Mouse (Mus musculus): ENCODE measurements around the gene Zfyve1. TPM values are rescaled to one million over a fixed set of nuclear protein-coding genes. Genes with fewer than 3 reads are reported as not detected.
A peak's percentile ranks its signal among the peaks of the same experiment; 100 is the strongest.

The Zfyve1 gene
- polyA plus RNA-seq, 1 experiment from 2014 or later: 24.8 TPM

GRCm38 (mm10) chr12:83534190-83534589 is 62.8 kb downstream of the Zfyve1 start:
- Histone ChIP-seq H3K4me1 (replicated peaks) (peaks cover 9% of the 10 kb centered on the region), H3K4me2 (no peak overlapping the region), H3K4me3 (no peak overlapping the region), H3K27ac (replicated peaks) (no peak overlapping the region), H3K36me3 (peaks cover 50% of the 10 kb centered on the region), H3K9me3 (no peaks in the 10 kb centered on the region), H3K27me3 (no peaks in the 10 kb centered on the region), H3K9ac (no peak overlapping the region)
- 92% methylated on average over 3 of the region's 3 CpGs for WGBS
- no peak for ATAC-seq (ENCODE audit: low FRiP score, low read depth)

DNA sequence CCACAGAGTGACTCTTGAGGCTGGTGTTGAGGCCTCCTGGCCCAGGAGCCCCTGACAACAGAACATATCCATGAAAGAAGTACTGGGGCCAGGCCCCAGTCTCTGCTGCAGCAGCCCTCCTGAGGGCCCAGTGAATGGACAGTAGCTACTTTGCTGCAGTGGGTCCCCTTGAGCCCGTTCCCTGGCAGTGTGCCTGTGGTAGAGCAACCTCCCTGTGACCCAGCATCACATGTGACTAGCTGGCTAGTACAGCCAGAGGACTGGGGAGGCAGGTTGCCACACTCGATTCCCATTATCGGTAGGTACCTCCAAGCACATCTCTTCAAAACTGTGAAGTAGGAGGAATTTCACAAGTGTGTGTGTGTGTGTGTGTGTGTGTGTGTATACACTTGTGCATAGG is 64.1 kb downstream of the Zfyve1 start:
- no peak overlapping the region for H3K4me3 ChIP-seq
- H3K4me2 ChIP-seq: no peak overlapping the region
- H3K9me3 ChIP-seq: no peaks in the 10 kb centered on the region
- H3K27me3 ChIP-seq: no peaks in the 10 kb centered on the region
- no peak overlapping the region for H3K9ac ChIP-seq
- 82% methylated on average over 3 of the region's 3 CpGs for WGBS
- H3K4me1 ChIP-seq (replicated peaks): peaks cover 9% of the 10 kb centered on the region
- H3K36me3 ChIP-seq: peaks cover 40% of the 10 kb centered on the region
- no peak overlapping the region for H3K27ac ChIP-seq (replicated peaks)
- no peak for ATAC-seq (ENCODE audit: low FRiP score, low read depth)

DNA sequence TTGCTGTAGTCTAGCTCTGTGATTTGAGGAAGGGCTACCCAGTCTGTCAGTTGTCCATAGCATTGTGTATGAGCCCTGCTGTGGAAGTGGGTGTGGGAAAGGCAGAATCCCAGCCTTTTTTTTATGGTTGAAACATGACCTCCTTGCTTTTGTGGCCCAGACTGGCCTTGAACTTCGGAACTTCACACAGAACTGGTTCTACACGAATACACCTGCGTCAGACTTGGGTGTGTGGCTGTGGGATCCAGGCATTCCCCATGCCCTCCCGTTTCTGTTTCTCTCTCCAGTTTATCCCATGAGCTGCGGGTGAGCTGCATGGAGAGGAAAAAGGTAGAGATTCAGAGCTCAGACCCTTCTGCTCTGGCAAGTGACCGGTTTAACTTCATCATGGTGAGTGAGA is 65.0 kb downstream of the Zfyve1 start:
- 93% methylated on average over 6 of the region's 6 CpGs for WGBS
- Histone ChIP-seq H3K4me2 (no peak overlapping the region), H3K27me3 (no peaks in the 10 kb centered on the region), H3K9ac (no peak overlapping the region), H3K36me3 (peaks cover 32% of the 10 kb centered on the region), H3K4me1 (replicated peaks) (peaks cover 9% of the 10 kb centered on the region), H3K27ac (replicated peaks) (no peak overlapping the region), H3K4me3 (no peak overlapping the region), H3K9me3 (no peaks in the 10 kb centered on the region)
- ATAC-seq (ENCODE audit: low FRiP score, low read depth): no peak

- Histone ChIP-seq H3K4me3 (no peak overlapping the region), H3K9ac (no peak overlapping the region), H3K36me3 (peaks cover 27% of the 10 kb centered on the region), H3K4me1 (replicated peaks) (no peaks in the 10 kb centered on the region), H3K27me3 (no peaks in the 10 kb centered on the region), H3K27ac (replicated peaks) (no peak overlapping the region), H3K9me3 (no peaks in the 10 kb centered on the region), H3K4me2 (no peak overlapping the region)
- 91% methylated on average over 5 of the region's 5 CpGs for WGBS
- ATAC-seq (ENCODE audit: low FRiP score, low read depth): no peak
Measured at GRCm38 (mm10) chr12:83528665-83529064, 68.4 kb downstream of the Zfyve1 start.

GRCm38 (mm10) chr12:83527816-83528215 is 69.2 kb downstream of the Zfyve1 start:
- H3K9me3 ChIP-seq: no peaks in the 10 kb centered on the region
- no peaks in the 10 kb centered on the region for H3K27me3 ChIP-seq
- 58% methylated on average over 6 of the region's 6 CpGs for WGBS
- peaks cover 5% of the 10 kb centered on the region; the same call in 1 of the 2 replicates for H3K4me1 ChIP-seq (replicated peaks)
- peaks cover 19% of the 10 kb centered on the region for H3K36me3 ChIP-seq
- H3K9ac ChIP-seq: no peak overlapping the region
- ATAC-seq (ENCODE audit: low FRiP score, low read depth): no peak
- no peak overlapping the region for H3K4me2 ChIP-seq
- no peak overlapping the region for H3K4me3 ChIP-seq
- no peak overlapping the region for H3K27ac ChIP-seq (replicated peaks)

DNA sequence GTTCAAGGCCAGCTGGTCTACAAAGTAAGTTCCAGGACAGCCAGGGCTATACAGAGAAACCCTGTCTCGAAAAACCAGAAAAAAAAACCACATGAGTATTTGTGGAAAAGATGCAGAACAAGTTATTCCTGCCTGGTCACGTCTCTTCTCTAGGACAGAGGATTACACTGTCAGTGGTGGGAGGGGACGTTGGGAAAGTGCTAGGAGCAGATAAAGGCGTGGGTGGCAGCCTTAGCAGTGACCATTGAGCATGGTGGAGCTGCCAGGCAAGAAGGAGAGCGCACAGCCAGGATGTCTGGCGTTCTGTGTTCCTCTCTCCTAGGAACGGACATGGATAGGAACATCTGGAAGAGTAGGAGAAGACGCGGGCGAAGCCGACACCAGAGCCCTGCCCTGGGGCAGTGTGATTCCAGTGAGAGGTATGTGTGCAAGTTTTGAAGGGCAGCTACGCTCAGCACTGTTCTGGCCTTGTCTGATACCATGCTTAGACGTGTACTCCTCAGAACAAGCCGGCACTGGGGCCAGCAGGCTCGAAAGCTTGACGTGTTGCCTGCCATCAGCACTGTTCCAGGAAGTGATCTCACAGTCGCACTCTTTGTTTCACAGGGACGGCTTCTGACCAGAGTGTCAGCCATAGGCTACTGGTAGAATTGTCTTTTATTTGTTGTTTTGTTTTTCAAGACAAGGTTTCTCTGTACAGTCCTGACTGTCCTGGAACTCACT is 71.0 kb downstream of the Zfyve1 start:
- peaks cover 21% of the 10 kb centered on the region for H3K4me1 ChIP-seq (replicated peaks)
- no peak overlapping the region for H3K4me2 ChIP-seq
- 0 out of 2 replicates have a peak, but pooled peaks cover 9% of the 10 kb centered on the region for H3K36me3 ChIP-seq
- no peaks in the 10 kb centered on the region for H3K9me3 ChIP-seq
- no peak for ATAC-seq (ENCODE audit: low FRiP score, low read depth)
- no peak overlapping the region for H3K27ac ChIP-seq (replicated peaks)
- 86% methylated on average over 18 of the region's 18 CpGs for whole genome bisulfite sequencing
- H3K4me3 ChIP-seq: no peak overlapping the region
- no peaks in the 10 kb centered on the region for H3K27me3 ChIP-seq
- H3K9ac ChIP-seq: no peak overlapping the region

DNA sequence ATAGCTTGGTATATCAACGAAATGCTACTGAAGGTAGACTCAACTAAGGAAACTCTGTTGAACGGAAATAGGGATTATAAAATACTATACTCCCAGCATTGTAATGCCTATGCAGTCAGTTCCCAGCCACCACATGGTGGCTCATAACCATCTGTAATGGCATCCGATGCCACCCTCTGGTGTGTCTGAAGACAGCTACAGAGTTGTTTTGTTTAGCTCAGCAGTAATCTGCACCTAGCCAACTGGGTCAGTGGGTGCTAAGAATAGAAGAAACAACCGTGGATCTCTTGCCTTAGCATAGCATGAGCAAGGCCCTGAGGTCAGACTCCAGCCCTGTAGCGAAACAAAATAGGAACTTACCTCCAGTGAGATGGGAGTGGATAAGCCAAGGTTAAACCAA is 72.7 kb downstream of the Zfyve1 start:
- Histone ChIP-seq H3K4me1 (replicated peaks) (peaks cover 24% of the 10 kb centered on the region), H3K36me3 (0 out of 2 replicates have a peak, but pooled peaks cover 3% of the 10 kb centered on the region), H3K27me3 (no peaks in the 10 kb centered on the region), H3K9me3 (no peaks in the 10 kb centered on the region), H3K27ac (replicated peaks) (no peak overlapping the region), H3K9ac (no peak overlapping the region), H3K4me3 (no peak overlapping the region), H3K4me2 (no peak overlapping the region)
- 80% methylated on average over 5 of the region's 5 CpGs for WGBS
- no peak for ATAC-seq (ENCODE audit: low FRiP score, low read depth)

DNA sequence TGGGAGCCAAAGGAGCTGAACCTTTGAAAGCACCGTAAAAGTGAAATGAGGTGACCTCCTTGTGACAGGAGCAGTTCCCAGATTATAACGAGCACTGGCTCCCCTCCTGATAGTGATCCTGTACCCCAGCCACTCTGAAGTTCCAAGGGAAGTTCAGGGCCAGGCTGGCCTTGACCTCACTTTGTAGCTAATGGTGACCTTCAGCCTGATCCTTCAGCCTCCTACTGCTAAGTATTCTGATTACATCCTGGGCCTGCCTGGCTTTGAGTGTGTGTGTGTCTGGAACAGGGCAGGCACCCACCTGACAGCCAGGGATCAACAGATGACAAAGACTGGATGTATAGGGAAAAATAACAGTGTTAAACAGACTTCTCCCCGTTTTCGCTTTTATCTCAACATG is 73.1 kb downstream of the Zfyve1 start:
- Histone ChIP-seq H3K27ac (replicated peaks) (no peak overlapping the region), H3K4me1 (replicated peaks) (peaks cover 24% of the 10 kb centered on the region), H3K9me3 (no peaks in the 10 kb centered on the region), H3K4me3 (no peak overlapping the region), H3K27me3 (no peaks in the 10 kb centered on the region), H3K9ac (no peak overlapping the region), H3K4me2 (no peak overlapping the region), H3K36me3 (0 out of 2 replicates have a peak, but pooled peaks cover 3% of the 10 kb centered on the region)
- no peak for ATAC-seq (ENCODE audit: low FRiP score, low read depth)
- WGBS: 90% methylated on average over 4 of the region's 4 CpGs

DNA sequence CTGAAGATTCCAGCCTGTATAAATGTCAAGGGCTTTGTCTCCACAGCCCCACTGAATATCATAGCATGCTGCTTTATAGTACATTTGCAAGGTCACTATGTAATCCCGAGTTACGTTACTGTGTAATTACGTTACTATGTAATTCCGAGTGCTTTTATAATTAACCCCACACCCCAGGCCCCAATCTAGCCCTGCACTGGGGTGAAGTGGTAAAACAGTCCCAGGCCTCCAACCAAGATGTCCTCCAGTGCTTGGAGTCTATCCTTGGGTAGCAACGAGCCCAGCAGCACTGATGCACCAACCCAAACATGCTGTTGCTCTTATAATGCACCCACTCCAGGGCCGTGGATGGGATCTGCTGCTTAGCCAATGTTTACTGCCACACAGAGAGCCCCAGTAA is 74.0 kb downstream of the Zfyve1 start:
- Histone ChIP-seq H3K36me3 (0 out of 2 replicates have a peak, but pooled peaks cover 3% of the 10 kb centered on the region), H3K9me3 (no peaks in the 10 kb centered on the region), H3K4me2 (no peak overlapping the region), H3K9ac (no peak overlapping the region), H3K4me1 (replicated peaks) (peaks cover 24% of the 10 kb centered on the region), H3K27me3 (no peaks in the 10 kb centered on the region), H3K4me3 (no peak overlapping the region), H3K27ac (replicated peaks) (no peak overlapping the region)
- no peak for ATAC-seq (ENCODE audit: low FRiP score, low read depth)
- WGBS: 82% methylated on average over 6 of the region's 6 CpGs

GRCm38 (mm10) chr12:83521083-83521482 is 75.9 kb downstream of the Zfyve1 start:
- H3K9me3 ChIP-seq: no peaks in the 10 kb centered on the region

GRCm38 (mm10) chr12:83520311-83520890 is 76.6 kb downstream of the Zfyve1 start, which contains the start of gene Dcaf4:
Dcaf4 (plus strand) TSS chr12:83520466.
- Histone ChIP-seq H3K9ac (peak within 1 kb of the TSS; percentile 68), H3K4me2 (peak within 1 kb of the TSS; percentile 68), H3K9me3 (no peaks in the 10 kb centered on the region), H3K36me3 (no peaks in the 10 kb centered on the region), H3K4me1 (replicated peaks) (peaks cover 24% of the 10 kb centered on the region), H3K27me3 (no peaks in the 10 kb centered on the region), H3K27ac (replicated peaks) (peak within 1 kb of the TSS; percentile 80), H3K4me3 (peak within 1 kb of the TSS; percentile 74)
- WGBS: under 1% methylated on average over 32 of the region's 32 CpGs
- ATAC-seq (ENCODE audit: low FRiP score, low read depth): peak; percentile 98

More at GRCm38 (mm10) chr12:83521083-83521482, 75.9 kb downstream of the Zfyve1 start:
- Histone ChIP-seq H3K36me3 (no peaks in the 10 kb centered on the region), H3K4me2 (peak overlapping the region; percentile 68), H3K4me3 (peak overlapping the region; percentile 74), H3K4me1 (replicated peaks) (peaks cover 24% of the 10 kb centered on the region), H3K27me3 (no peaks in the 10 kb centered on the region), H3K27ac (replicated peaks) (no peak overlapping the region; the same call in 1 of the 2 replicates), H3K9ac (peak overlapping the region; percentile 68)
- 49% methylated on average over 8 of the region's 8 CpGs for WGBS
- no peak for ATAC-seq (ENCODE audit: low FRiP score, low read depth)

- 93% methylated on average over 3 of the region's 3 CpGs for WGBS
- H3K9me3 ChIP-seq: no peaks in the 10 kb centered on the region
- no peaks in the 10 kb centered on the region for H3K27me3 ChIP-seq
- H3K36me3 ChIP-seq: no peaks in the 10 kb centered on the region
- no peak overlapping the region for H3K4me3 ChIP-seq
- no peak overlapping the region for H3K9ac ChIP-seq
- no peak for ATAC-seq (ENCODE audit: low FRiP score, low read depth)
- no peak overlapping the region for H3K4me2 ChIP-seq
- peaks cover 24% of the 10 kb centered on the region for H3K4me1 ChIP-seq (replicated peaks)
- no peak overlapping the region for H3K27ac ChIP-seq (replicated peaks)
Measured at GRCm38 (mm10) chr12:83517580-83517979, 79.4 kb downstream of the Zfyve1 start.

All from hindbrain, embryonic 15.5 days (tissue).